Mouse (Mus musculus) subcutaneous adipose tissue, adult 2 months (tissue): ENCODE measurements around the gene Gm11020. TPM values are rescaled to one million over a fixed set of nuclear protein-coding genes. Genes with fewer than 3 reads are reported as not detected.

Source experiments
- polyA plus RNA-seq: library from polyadenylated mRNA; depleted of rRNA; stranded (reverse); fragments of >200 nt; gene quantifications from 2 replicates; pipeline ENCODE4 v1.2.3, GENCODE M21; 2012; ENCODE audit warnings: low replicate concordance; rRNA removed

Gm11020 gene
- not detected in 2 replicates for polyA plus RNA-seq

GRCm38 (mm10) chr8:104321267-104321666 is at the start of gene Gm11020:
Gm11020 (plus strand) TSS chr8:104321567.

DNA sequence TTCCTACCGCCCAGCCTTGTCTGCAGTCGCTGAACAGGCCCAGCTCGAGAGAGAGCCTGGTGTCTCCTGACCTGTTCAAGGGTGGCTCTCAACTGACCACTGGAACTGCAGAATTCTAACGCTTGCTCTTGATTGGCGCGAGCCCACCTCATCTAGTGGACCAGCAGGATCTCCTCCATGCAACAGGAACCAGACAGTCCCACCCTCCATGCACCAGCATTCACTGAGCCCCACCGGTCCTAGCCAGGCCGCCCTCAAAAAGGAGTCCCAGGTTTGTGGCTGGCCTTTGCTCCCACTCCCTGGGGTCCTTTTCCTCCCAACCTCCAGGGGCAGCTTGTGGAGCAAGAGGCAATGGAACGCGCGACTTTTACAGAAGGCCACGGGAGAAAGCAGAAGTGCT is 28.3 kb upstream of the Gm11020 start, which contains the start of gene Cmtm2a:
Gene Cmtm2a, minus strand, starts transcription at position 101 of the 400 bp plus-strand sequence.

DNA sequence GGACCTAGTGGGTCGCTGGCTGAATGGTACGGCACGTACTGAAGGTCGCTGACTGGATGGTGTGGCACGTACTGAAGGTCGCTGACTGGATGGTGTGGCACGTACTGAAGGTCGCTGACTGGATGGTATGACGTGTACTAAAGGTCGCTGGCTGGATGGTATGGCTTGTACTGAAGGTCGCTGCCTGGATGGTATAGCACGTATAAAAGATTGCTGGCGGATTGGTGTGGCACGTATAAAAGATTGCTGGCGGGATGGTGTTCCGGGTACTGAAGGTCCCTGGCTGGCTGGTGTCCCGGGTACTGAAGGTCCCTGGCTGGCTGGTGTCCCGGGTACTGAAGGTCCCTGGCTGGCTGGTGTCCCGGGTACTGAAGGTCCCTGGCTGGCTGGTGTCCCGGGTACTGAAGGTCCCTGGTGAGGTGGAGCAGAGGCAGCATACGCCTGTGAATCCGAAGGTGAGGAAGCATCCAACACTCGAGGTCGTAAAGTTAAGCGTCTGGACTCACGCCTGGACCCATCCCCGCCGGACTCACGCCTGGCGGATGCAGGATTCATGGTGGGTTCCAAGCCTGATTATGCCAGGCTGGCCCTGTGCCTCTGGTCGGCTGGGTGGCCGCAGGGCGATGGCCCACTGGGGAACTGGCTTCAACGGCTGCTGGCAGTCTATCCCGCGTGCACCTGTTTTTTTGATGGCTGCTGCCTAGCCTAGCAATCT is 11.8 kb upstream of the Gm11020 start, which contains the start of the genes Gm45711 and Cmtm1:
Gene Gm45711, minus strand, starts transcription at position 641 of the 715 bp plus-strand sequence.
Gene Cmtm1, minus strand, starts transcription at position 705 of the 715 bp plus-strand sequence.

GRCm38 (mm10) chr8:104321930-104322329 is 563 bp downstream of the Gm11020 start, which contains the start of gene Cmtm2b:
Cmtm2b (plus strand) TSS chr8:104322230.

GRCm38 (mm10) chr8:104339229-104339982 is 18.0 kb downstream of the Gm11020 start, which contains the start of gene Cmtm3:
Cmtm3 (plus strand) TSS chr8:104339410.

Other genes with a start within 250 kb of the Gm11020 start
- gene Cdh5, start 219.9 kb upstream of the Gm11020 start, polyA plus RNA-seq, result 134 and 263 TPM in 2 replicates
- 2.3 and 5.7 TPM in 2 replicates for gene Bean1, start 151.1 kb upstream of the Gm11020 start, polyA plus RNA-seq
- 28.2 and 30.0 TPM in 2 replicates for gene Tk2, start 73.0 kb upstream of the Gm11020 start, polyA plus RNA-seq
- gene Cklf, start 70.7 kb upstream of the Gm11020 start, polyA plus RNA-seq, result 6.3 and 14.7 TPM in 2 replicates
- gene Cmtm2a, start 28.4 kb upstream of the Gm11020 start, polyA plus RNA-seq, result not detected in 2 replicates
- gene Gm45711, start 11.5 kb upstream of the Gm11020 start, polyA plus RNA-seq, result not detected in 2 replicates
- gene Cmtm1, start 11.4 kb upstream of the Gm11020 start, polyA plus RNA-seq, result not detected in 2 replicates
- gene Cmtm2b, start 663 bp downstream of the Gm11020 start, polyA plus RNA-seq, result not detected in 2 replicates
- gene Cmtm3, start 17.8 kb downstream of the Gm11020 start, polyA plus RNA-seq, result 149 and 286 TPM in 2 replicates
- 12.0 and 20.6 TPM in 2 replicates for gene Cmtm4, start 74.2 kb downstream of the Gm11020 start, polyA plus RNA-seq
- gene Dync1li2, start 121.5 kb downstream of the Gm11020 start, polyA plus RNA-seq, result 26.5 and 32.8 TPM in 2 replicates
- gene Terb1, start 188.3 kb downstream of the Gm11020 start, polyA plus RNA-seq, result not detected in 2 replicates
- 12.8 and 19.6 TPM in 2 replicates for gene Nae1, start 213.1 kb downstream of the Gm11020 start, polyA plus RNA-seq
- 6.9 and 25.1 TPM in 2 replicates for gene Car7, start 213.1 kb downstream of the Gm11020 start, polyA plus RNA-seq